Mouse (Mus musculus) liver, postnatal 0 days (tissue): ENCODE measurements around the gene Clpsl2.

Experiments
- CTCF ChIP-seq: sonication (generic); IDR thresholded peaks from 2 replicates; pipeline ENCODE4 v1.5.1; 2016; ENCODE audit warnings: antibody characterized with exemption, low read depth
- EP300 ChIP-seq: IDR thresholded peaks from 2 replicates; pipeline ENCODE4 v1.6.1; 2016; ENCODE audit warnings: antibody characterized with exemption, low read depth, mild to moderate bottlenecking

GRCm38 (mm10) chr17:28561613-28562012, 12.4 kb downstream of the Clpsl2 start:
- TF ChIP-seq CTCF (no peak), EP300 (no peak)
